ENCODE assay signal across 24 mouse cellular contexts in genomic region chr19:22120976-22121375, GRCm38 (mm10). TPM values are rescaled to one million over a fixed set of nuclear protein-coding genes. Genes with fewer than 3 reads are reported as not detected.
"Had no signal": no experiment of that assay in that cellular context is flagged by ENCODE, and none has a peak within 500 bp of the region (broad histone marks: within the 10 kb centered on the region; RNA-seq: fewer than 3 reads in every experiment).

No protein-coding gene starts in this region.

- H3K4me3 ChIP-seq: embryonic facial prominence, embryonic 10.5 days; embryonic facial prominence, embryonic 12.5 days; embryonic facial prominence, embryonic 13.5 days; embryonic facial prominence, embryonic 15.5 days; erythroblast, embryonic 14.5 days; forebrain, embryonic 10.5 days; forebrain, embryonic 12.5 days; forebrain, embryonic 13.5 days; forebrain, embryonic 15.5 days; gastrocnemius, adult 2 months; heart, adult 2 months; heart, embryonic 10.5 days had no signal

- H3K36me3 ChIP-seq: embryonic facial prominence, embryonic 10.5 days; embryonic facial prominence, embryonic 12.5 days; embryonic facial prominence, embryonic 13.5 days; embryonic facial prominence, embryonic 15.5 days; forebrain, embryonic 10.5 days; forebrain, embryonic 12.5 days; forebrain, embryonic 15.5 days; heart, embryonic 10.5 days had no signal

- H3K4me1 ChIP-seq: embryonic facial prominence, embryonic 10.5 days; embryonic facial prominence, embryonic 12.5 days; embryonic facial prominence, embryonic 13.5 days; embryonic facial prominence, embryonic 15.5 days; forebrain, embryonic 10.5 days; forebrain, embryonic 12.5 days; forebrain, embryonic 13.5 days; forebrain, embryonic 15.5 days; heart, embryonic 10.5 days had no signal

- DNase-seq: cerebellum, adult 8-10 months; cerebellum, adult 9-10 months; embryo, embryonic 11 days; forebrain, postnatal 0 days; gastrocnemius, adult 2 months; gastrocnemius, postnatal 10 days; gastrocnemius, postnatal 14 days; gastrocnemius, postnatal 25 days; gastrocnemius, postnatal 36 days; heart, adult 18-20 months; heart, adult 2 months had no signal

- H3K27me3 ChIP-seq: embryonic facial prominence, embryonic 12.5 days; embryonic facial prominence, embryonic 13.5 days; embryonic facial prominence, embryonic 15.5 days; forebrain, embryonic 12.5 days; forebrain, embryonic 13.5 days; forebrain, embryonic 15.5 days had no signal

- H3K27ac ChIP-seq: embryonic facial prominence, embryonic 10.5 days; embryonic facial prominence, embryonic 12.5 days; embryonic facial prominence, embryonic 13.5 days; embryonic facial prominence, embryonic 15.5 days; forebrain, embryonic 10.5 days; forebrain, embryonic 12.5 days; forebrain, embryonic 13.5 days; forebrain, embryonic 15.5 days; gastrocnemius, adult 2 months; heart, adult 2 months; heart, embryonic 10.5 days had no signal

- H3K4me2 ChIP-seq: embryonic facial prominence, embryonic 12.5 days; embryonic facial prominence, embryonic 13.5 days; embryonic facial prominence, embryonic 15.5 days; forebrain, embryonic 12.5 days; forebrain, embryonic 13.5 days; forebrain, embryonic 15.5 days had no signal

- H3K9me3 ChIP-seq: embryonic facial prominence, embryonic 10.5 days; embryonic facial prominence, embryonic 12.5 days; embryonic facial prominence, embryonic 13.5 days; embryonic facial prominence, embryonic 15.5 days; forebrain, embryonic 10.5 days; forebrain, embryonic 12.5 days; forebrain, embryonic 13.5 days; forebrain, embryonic 15.5 days; heart, embryonic 10.5 days had no signal

- ATAC-seq: forebrain, embryonic 13.5 days; forebrain, embryonic 14.5 days; forebrain, embryonic 15.5 days; forebrain, embryonic 16.5 days; forebrain, postnatal 0 days had no signal

- H3K9ac ChIP-seq: embryonic facial prominence, embryonic 12.5 days; embryonic facial prominence, embryonic 13.5 days; embryonic facial prominence, embryonic 15.5 days; forebrain, embryonic 12.5 days; forebrain, embryonic 13.5 days; forebrain, embryonic 15.5 days; forebrain, postnatal 0 days had no signal

RNA-seq across cellular contexts. Expression of gene Trpm3, which starts 17.9 kb away (rescaled TPM):
- total RNA-seq: granulocyte monocyte progenitor cell, adult 5-6 weeks had no signal
